Mouse (Mus musculus): ENCODE measurements around the gene Megf9. TPM values are rescaled to one million over a fixed set of nuclear protein-coding genes. Genes with fewer than 3 reads are reported as not detected.

Megf9 gene
- polyA plus RNA-seq, 2 experiments = 1.8 to 3.3 TPM

- Histone ChIP-seq H3K27me3 (ENCODE audit: control insufficient read depth, insufficient read depth, low read length) (no peaks in the 10 kb centered on the region), H3K9me3 (ENCODE audit: control insufficient read depth, low read length) (no peaks in the 10 kb centered on the region), H3K4me1 (replicated peaks; ENCODE audit: control insufficient read depth in 2 of 2, insufficient read depth in 2 of 2, low read length in 1 of 2) (peaks cover 0 to 2% of the 10 kb centered on the region in 2 experiments; a peak in 1 of 4 replicates), H3K36me3 (replicated peaks; ENCODE audit: control insufficient read depth, insufficient read depth, low read depth) (no peaks in the 10 kb centered on the region), H3K4me2 (ENCODE audit: low read depth) (no peak overlapping the region), H3K4me3 (ENCODE audit: insufficient read depth in 1 of 2, low read depth in 2 of 2, low read length in 2 of 2) (no peak overlapping the region), H3K9ac (replicated peaks) (no peak overlapping the region), H3K27ac (no peak overlapping the region)
- DNase-seq (ENCODE audit: low read depth in 3 of 3, low spot score in 3 of 3) (no peak), ATAC-seq (ENCODE audit: insufficient read depth) (no peak)
- 64% methylated on average over 3 of the region's 3 CpGs for WGBS (ENCODE audit: insufficient replicate concordance)
- TF ChIP-seq EP300 (IDR thresholded peaks at IDR 0.05; ENCODE audit: low read depth) = no peak
- no peak for TF ChIP-seq CTCF (IDR thresholded peaks at IDR 0.05; ENCODE audit: low read depth)
These were observed 9.6 kb upstream of the Megf9 start for GRCm38 (mm10) chr4:70544390-70544789.

- no peak overlapping the region for H3K4me2 ChIP-seq (ENCODE audit: low read depth)
- no peak for DNase-seq (ENCODE audit: low read depth in 3 of 3, low spot score in 3 of 3)
- H3K27me3 ChIP-seq (ENCODE audit: control insufficient read depth, insufficient read depth, low read length) = no peaks in the 10 kb centered on the region
- TF ChIP-seq CTCF (IDR thresholded peaks at IDR 0.05; ENCODE audit: low read depth) (no peak), EP300 (IDR thresholded peaks at IDR 0.05; ENCODE audit: low read depth) (no peak)
- ATAC-seq (ENCODE audit: insufficient read depth) = no peak
- no peak overlapping the region for H3K9ac ChIP-seq (replicated peaks)
- peaks cover 0 to 2% of the 10 kb centered on the region in 2 experiments; a peak in 1 of 4 replicates for H3K4me1 ChIP-seq (replicated peaks; ENCODE audit: control insufficient read depth in 2 of 2, insufficient read depth in 2 of 2, low read length in 1 of 2)
- no peaks in the 10 kb centered on the region for H3K36me3 ChIP-seq (replicated peaks; ENCODE audit: control insufficient read depth, insufficient read depth, low read depth)
- WGBS (ENCODE audit: insufficient replicate concordance) = 33% methylated on average over 2 of the region's 2 CpGs
- H3K4me3 ChIP-seq (ENCODE audit: insufficient read depth in 1 of 2, low read depth in 2 of 2, low read length in 2 of 2) = no peak overlapping the region
- H3K27ac ChIP-seq = no peak overlapping the region
- H3K9me3 ChIP-seq (ENCODE audit: control insufficient read depth, low read length) = no peaks in the 10 kb centered on the region
These were observed 7.6 kb upstream of the Megf9 start for GRCm38 (mm10) chr4:70542387-70542786.

GRCm38 (mm10) chr4:70540743-70541142 is 5.9 kb upstream of the Megf9 start:
- H3K27ac ChIP-seq = no peak overlapping the region
- no peak for TF ChIP-seq EP300 (IDR thresholded peaks at IDR 0.05; ENCODE audit: low read depth)
- no peak for TF ChIP-seq CTCF (IDR thresholded peaks at IDR 0.05; ENCODE audit: low read depth)
- 48% methylated on average over 6 of the region's 6 CpGs for WGBS (ENCODE audit: insufficient replicate concordance)
- H3K36me3 ChIP-seq (replicated peaks; ENCODE audit: control insufficient read depth, insufficient read depth, low read depth) = no peaks in the 10 kb centered on the region
- no peaks in the 10 kb centered on the region for H3K27me3 ChIP-seq (ENCODE audit: control insufficient read depth, insufficient read depth, low read length)
- no peak overlapping the region for H3K4me3 ChIP-seq (ENCODE audit: insufficient read depth in 1 of 2, low read depth in 2 of 2, low read length in 2 of 2)
- ATAC-seq (ENCODE audit: insufficient read depth) (no peak), DNase-seq (ENCODE audit: low read depth in 3 of 3, low spot score in 3 of 3) (no peak)
- H3K9ac ChIP-seq (replicated peaks) = no peak overlapping the region
- H3K9me3 ChIP-seq (ENCODE audit: control insufficient read depth, low read length) = no peaks in the 10 kb centered on the region
- peaks cover 0 to 4% of the 10 kb centered on the region in 2 experiments; a peak in 2 of 4 replicates for H3K4me1 ChIP-seq (replicated peaks; ENCODE audit: control insufficient read depth in 2 of 2, insufficient read depth in 2 of 2, low read length in 1 of 2)
- no peak overlapping the region for H3K4me2 ChIP-seq (ENCODE audit: low read depth)

DNA sequence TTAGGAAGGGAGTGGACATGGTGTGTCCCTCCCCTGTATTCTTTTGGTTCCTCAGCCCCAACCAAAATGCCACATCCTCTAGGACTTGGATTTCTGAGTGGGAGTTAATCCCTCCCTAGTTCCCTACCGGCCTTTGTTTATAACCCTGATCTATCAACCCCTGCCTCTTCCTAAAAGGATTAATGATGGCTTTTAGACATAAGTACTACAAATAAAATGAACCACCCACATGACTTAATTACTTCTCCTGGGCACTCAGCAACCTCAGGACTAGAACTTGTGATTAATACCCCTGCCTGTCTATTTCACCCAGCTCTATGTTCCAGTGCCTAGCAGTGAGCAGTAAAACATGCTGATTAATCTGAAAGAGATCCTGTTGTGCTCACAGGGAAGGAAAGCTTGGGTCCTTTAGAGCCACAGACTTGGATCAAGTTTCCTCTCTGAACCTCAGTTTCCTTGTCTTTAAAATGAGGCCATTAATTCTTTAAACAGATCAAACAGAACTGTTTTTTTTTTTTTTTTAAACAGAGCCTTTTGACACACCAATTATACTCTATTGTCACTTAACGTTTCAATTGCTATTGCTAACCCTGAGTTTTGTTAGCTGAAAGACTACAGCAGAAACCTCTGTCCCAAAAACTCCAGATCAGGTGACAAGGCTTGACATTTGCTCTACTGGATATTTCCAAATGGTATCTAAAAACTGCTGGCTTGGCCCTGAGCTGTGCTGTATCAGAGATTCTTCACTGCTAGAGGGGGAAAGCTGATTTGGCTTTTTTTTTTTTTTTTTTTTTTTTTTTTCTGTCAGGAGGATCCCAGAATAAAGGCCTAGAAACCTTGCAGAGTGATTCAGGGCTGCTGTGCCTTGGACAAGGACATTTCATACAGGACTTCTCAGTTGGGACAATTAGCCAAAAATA is 2.1 kb upstream of the Megf9 start:
- no peaks in the 10 kb centered on the region for H3K9me3 ChIP-seq (ENCODE audit: control insufficient read depth, low read length)
- H3K9ac ChIP-seq (replicated peaks) = no peak overlapping the region
- DNase-seq (ENCODE audit: low read depth in 3 of 3, low spot score in 3 of 3) = no peak
- 53% methylated on average over 2 of the region's 2 CpGs for WGBS (ENCODE audit: insufficient replicate concordance)
- no peak for ATAC-seq (ENCODE audit: insufficient read depth)
- no peak overlapping the region for H3K4me2 ChIP-seq (ENCODE audit: low read depth)
- H3K4me3 ChIP-seq (ENCODE audit: insufficient read depth in 1 of 2, low read depth in 2 of 2, low read length in 2 of 2) = no peak overlapping the region
- TF ChIP-seq EP300 (IDR thresholded peaks at IDR 0.05; ENCODE audit: low read depth) = no peak
- no peak for TF ChIP-seq CTCF (IDR thresholded peaks at IDR 0.05; ENCODE audit: low read depth)
- H3K27me3 ChIP-seq (ENCODE audit: control insufficient read depth, insufficient read depth, low read length) = no peaks in the 10 kb centered on the region
- H3K36me3 ChIP-seq (replicated peaks; ENCODE audit: control insufficient read depth, insufficient read depth, low read depth) = no peaks in the 10 kb centered on the region
- no peak overlapping the region for H3K27ac ChIP-seq
- H3K4me1 ChIP-seq (replicated peaks; ENCODE audit: control insufficient read depth in 2 of 2, insufficient read depth in 2 of 2, low read length in 1 of 2) = peaks cover 5 to 13% of the 10 kb centered on the region in 2 experiments

DNA sequence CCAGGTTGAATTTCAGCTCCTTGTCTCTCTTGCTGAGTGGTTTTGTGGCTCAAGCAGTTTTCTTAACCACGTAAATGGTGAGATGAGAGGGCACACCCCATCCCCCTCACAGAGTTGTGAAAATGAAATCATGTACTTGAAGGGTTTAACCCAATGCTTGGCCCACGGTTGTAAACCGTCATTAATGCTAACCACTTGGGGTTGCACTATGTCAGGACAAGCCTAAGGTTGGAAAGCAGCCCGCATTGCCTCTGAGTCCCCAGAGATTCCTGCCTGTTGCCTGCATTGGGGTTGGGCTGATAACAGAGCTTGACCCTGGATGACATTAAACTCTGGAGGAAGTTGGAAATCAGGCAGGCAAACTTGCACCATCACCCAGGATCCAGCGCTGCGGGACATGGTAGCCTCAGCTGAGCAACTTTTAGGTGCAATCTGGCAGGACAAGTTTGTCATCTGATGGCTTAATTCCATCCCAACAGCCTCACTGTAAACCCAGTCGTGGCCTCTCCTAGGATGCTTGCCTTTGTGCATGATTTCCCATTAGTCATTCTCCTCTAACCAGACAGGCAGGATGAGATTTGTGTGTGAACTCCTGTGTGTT is 1.0 kb upstream of the Megf9 start:
- 36% methylated on average over 7 of the region's 7 CpGs for WGBS (ENCODE audit: insufficient replicate concordance)
- ATAC-seq (ENCODE audit: insufficient read depth) = no peak
- Histone ChIP-seq H3K9me3 (ENCODE audit: control insufficient read depth, low read length) (no peaks in the 10 kb centered on the region), H3K27ac (no peak overlapping the region), H3K4me3 (ENCODE audit: insufficient read depth in 1 of 2, low read depth in 2 of 2, low read length in 2 of 2) (peak overlapping the region; percentile 70 to 87), H3K4me2 (ENCODE audit: low read depth) (peak overlapping the region; percentile 91), H3K36me3 (replicated peaks; ENCODE audit: control insufficient read depth, insufficient read depth, low read depth) (no peaks in the 10 kb centered on the region), H3K4me1 (replicated peaks; ENCODE audit: control insufficient read depth in 2 of 2, insufficient read depth in 2 of 2, low read length in 1 of 2) (peaks cover 5 to 13% of the 10 kb centered on the region in 2 experiments), H3K9ac (replicated peaks) (peak overlapping the region; percentile 86), H3K27me3 (ENCODE audit: control insufficient read depth, insufficient read depth, low read length) (no peaks in the 10 kb centered on the region)
- no peak for DNase-seq (ENCODE audit: low read depth in 3 of 3, low spot score in 3 of 3)
- no peak for TF ChIP-seq EP300 (IDR thresholded peaks at IDR 0.05; ENCODE audit: low read depth)
- no peak for TF ChIP-seq CTCF (IDR thresholded peaks at IDR 0.05; ENCODE audit: low read depth)

All from liver, embryonic 14.5 days (tissue).